Mouse (Mus musculus): ENCODE measurements around the gene Btbd35f4.
"Not testable (repeated sequence)": the region's sequence is repeated elsewhere in the genome, so short reads cannot be mapped to it uniquely, and the experiment has no call there.

Btbd35f4 gene

DNA sequence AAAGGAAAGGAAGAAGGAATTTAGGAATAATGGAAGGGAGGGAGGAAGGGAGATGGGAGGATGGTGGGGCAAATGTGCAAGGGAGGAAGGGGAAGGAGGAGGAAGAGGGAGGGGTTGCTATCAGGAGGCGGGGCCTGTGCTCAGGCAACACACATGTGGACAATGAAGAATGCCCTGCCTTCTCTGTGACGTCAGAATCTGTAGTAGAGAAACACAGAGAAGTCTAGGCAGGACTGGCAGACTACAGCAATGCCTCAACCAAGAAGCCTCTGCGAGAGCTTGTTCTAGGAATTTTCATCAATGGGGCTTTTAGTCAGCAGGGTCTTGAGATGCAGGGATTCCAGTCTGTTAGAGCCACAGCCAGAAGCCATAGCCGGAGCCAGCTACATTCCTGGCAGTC is at the start of gene Btbd35f4:
TSS of gene Btbd35f4 (plus strand) at position 301 of the 400 bp plus-strand sequence.
- not testable (repeated sequence) for DNase-seq

DNA sequence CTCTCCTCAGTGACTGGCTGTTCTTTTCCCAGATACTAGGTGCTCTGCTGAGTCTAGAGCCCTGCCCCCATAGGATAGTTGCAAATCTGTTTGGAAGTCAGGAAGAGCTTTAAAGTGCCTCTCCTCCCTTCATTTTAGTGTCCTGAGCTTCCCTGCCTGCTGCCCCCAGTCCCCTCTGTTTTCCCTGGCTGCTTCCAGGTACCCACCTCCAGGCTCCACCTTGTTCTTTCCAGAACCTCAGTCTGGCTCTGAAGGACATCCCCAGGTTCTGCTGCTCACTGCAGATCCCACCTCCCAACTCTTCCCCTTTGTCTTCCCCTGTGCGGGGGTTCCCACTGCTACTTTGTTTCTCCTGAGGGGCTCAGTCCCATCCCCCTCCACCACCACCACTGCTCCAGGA is 39.7 kb downstream of the Btbd35f4 start:
- not testable (repeated sequence) for DNase-seq

All from kidney, postnatal 10 days (tissue).